Mouse (Mus musculus) embryonic facial prominence, embryonic 11.5 days (tissue): Measurements from ENCODE around the gene Canx. TPM values are rescaled to one million over a fixed set of nuclear protein-coding genes. Genes with fewer than 3 reads are reported as not detected.

Experiments
- ATAC-seq: fragments of 200-750 bp; cut with Nextera tagmentation; replicated peaks from 2 replicates; pipeline ENCODE4 v1.8.0; 2017; ENCODE audit warnings: low read depth; ENCODE audit not compliant: insufficient number of reproducible peaks, low FRiP score, low TSS enrichment
- DNase-seq: peaks from one replicate; pipeline ENCODE4 v3.0.0-alpha.2; 2015; ENCODE audit warnings: low spot score
- H3K27ac ChIP-seq: fragments of 300-500 bp; sonication (generic); replicated peaks from 2 replicates; pipeline ENCODE4 v1.5.1; 2014; ENCODE audit warnings: mild to moderate bottlenecking, low read depth, low read length, control low read depth
- H3K27me3 ChIP-seq: fragments of 300-500 bp; sonication (generic); 2 replicates; pipeline ENCODE4 v1.6.1; 2014; ENCODE audit warnings: mild to moderate bottlenecking, low read length, moderate library complexity, mixed read lengths; ENCODE audit not compliant: control insufficient read depth, insufficient read depth
- H3K36me3 ChIP-seq: fragments of 300-500 bp; sonication (generic); replicated peaks from 2 replicates; pipeline ENCODE4 v1.6.1; 2014; ENCODE audit warnings: low read depth, mild to moderate bottlenecking, low read length, moderate library complexity, mixed read lengths; ENCODE audit not compliant: control insufficient read depth, insufficient read depth
- H3K4me1 ChIP-seq: fragments of 300-500 bp; sonication (generic); 2 replicates; pipeline ENCODE4 v1.6.1; 2014; ENCODE audit warnings: low read length, mixed read lengths; ENCODE audit not compliant: control insufficient read depth, insufficient read depth
- H3K4me2 ChIP-seq: fragments of 300-500 bp; sonication (generic); 2 replicates; pipeline ENCODE4 v1.6.1; 2014; ENCODE audit warnings: low read depth, mild to moderate bottlenecking, control low read depth, low read length, moderate library complexity
- H3K4me3 ChIP-seq: fragments of 300-500 bp; sonication (generic); 2 replicates; pipeline ENCODE4 v1.5.1; 2014; ENCODE audit warnings: low read depth, low read length, control low read depth
- H3K9ac ChIP-seq: fragments of 300-500 bp; sonication (generic); replicated peaks from 2 replicates; pipeline ENCODE4 v1.6.1; 2014; ENCODE audit warnings: mild to moderate bottlenecking, control low read depth, low read length
- H3K9me3 ChIP-seq: fragments of 300-500 bp; sonication (generic); replicated peaks from 2 replicates; pipeline ENCODE4 v1.6.1; 2016; ENCODE audit warnings: mild to moderate bottlenecking, low read length, inconsistent platforms, mixed read lengths; ENCODE audit not compliant: control insufficient read depth
- WGBS: fragments of 180-500 bp; shearing (Covaris S2); extraction: QIAGEN DNeasy Blood & Tissue Kit; methylation state at CpG from one replicate; pipeline ENCODE4 v1.1.7; 2014; 5-methylcytosine and 5-hydroxymethylcytosine counted together
- microRNA counts: library from miRNA; unstranded; fragments of <30 nt; microRNA quantifications from one replicate; lab custom pipeline; 2016
- microRNA-seq: library from miRNA; unstranded; fragments of <30 nt; microRNA quantifications from one replicate; pipeline ENCODE4, GENCODE M21; 2016; ENCODE audit warnings: borderline number of aligned reads
- polyA plus RNA-seq: library from polyadenylated mRNA; unstranded; fragments of >200 nt; fragmentation: Nextera tagmentation; extraction: Ambion mirVana; gene quantifications from 2 replicates; pipeline ENCODE4 v1.2.1, GENCODE M21; 2014

Canx gene
- polyA plus RNA-seq, 1 experiment from 2014 or later = 265 TPM

GRCm38 (mm10) chr11:50253393-50253792, 72.1 kb downstream of the Canx start:
- WGBS = 63% methylated on average over 1 of the region's 1 CpGs
- ATAC-seq = no peak

GRCm38 (mm10) chr11:50252684-50253265, 72.7 kb downstream of the Canx start:
- peaks cover 3% of the 10 kb centered on the region for H3K4me1 ChIP-seq
- no peak overlapping the region for H3K4me2 ChIP-seq
- no peaks in the 10 kb centered on the region for H3K27me3 ChIP-seq
- no peak overlapping the region for H3K4me3 ChIP-seq
- H3K9me3 ChIP-seq = no peaks in the 10 kb centered on the region
- DNase-seq (peak; percentile 29), ATAC-seq (0 out of 2 replicates have a peak, but pooled peaks have one; percentile 35)
- no peak overlapping the region; the same call in 1 of the 2 replicates for H3K27ac ChIP-seq
- WGBS = 58% methylated on average over 11 of the region's 11 CpGs
- peaks cover 2% of the 10 kb centered on the region for H3K36me3 ChIP-seq
- H3K9ac ChIP-seq = peak overlapping the region; percentile 13

More at GRCm38 (mm10) chr11:50253393-50253792, 72.1 kb downstream of the Canx start:
- H3K9me3 ChIP-seq = no peaks in the 10 kb centered on the region
- no peak overlapping the region for H3K9ac ChIP-seq
- H3K4me2 ChIP-seq = no peak overlapping the region
- H3K27me3 ChIP-seq = no peaks in the 10 kb centered on the region
- H3K36me3 ChIP-seq = peaks cover 7% of the 10 kb centered on the region
- H3K4me1 ChIP-seq = peaks cover 3% of the 10 kb centered on the region
- no peak for DNase-seq
- H3K4me3 ChIP-seq = no peak overlapping the region
- H3K27ac ChIP-seq = no peak overlapping the region; the same call in 1 of the 2 replicates

- WGBS = 21% methylated on average over 3 of the region's 3 CpGs
- Histone ChIP-seq H3K36me3 (no peaks in the 10 kb centered on the region; the same call in 1 of the 2 replicates), H3K9me3 (no peaks in the 10 kb centered on the region), H3K9ac (peak overlapping the region; percentile 32; the same call in 1 of the 2 replicates), H3K4me2 (no peak overlapping the region), H3K4me3 (no peak overlapping the region), H3K4me1 (peaks cover 3% of the 10 kb centered on the region), H3K27ac (0 out of 2 replicates have a peak overlapping the region, but pooled peaks have one; percentile 22), H3K27me3 (no peaks in the 10 kb centered on the region)
- DNase-seq = peak; percentile 50
- 0 out of 2 replicates have a peak, but pooled peaks have one; percentile 19 for ATAC-seq
These were observed 73.3 kb downstream of the Canx start for GRCm38 (mm10) chr11:50252166-50252565.

- Histone ChIP-seq H3K4me3 (no peak overlapping the region), H3K27ac (no peak overlapping the region), H3K27me3 (no peaks in the 10 kb centered on the region), H3K9ac (no peak overlapping the region), H3K4me2 (no peak overlapping the region), H3K9me3 (no peaks in the 10 kb centered on the region), H3K36me3 (no peaks in the 10 kb centered on the region), H3K4me1 (peaks cover 3% of the 10 kb centered on the region)
- ATAC-seq (no peak), DNase-seq (no peak)
- WGBS = 78% methylated on average over 7 of the region's 7 CpGs
These were observed 76.9 kb downstream of the Canx start for GRCm38 (mm10) chr11:50248473-50249171.

GRCm38 (mm10) chr11:50245269-50245668, 80.2 kb downstream of the Canx start:
- Histone ChIP-seq H3K27me3 (no peaks in the 10 kb centered on the region), H3K4me1 (no peaks in the 10 kb centered on the region), H3K9ac (no peak overlapping the region), H3K4me2 (no peak overlapping the region), H3K4me3 (no peak overlapping the region), H3K36me3 (no peaks in the 10 kb centered on the region), H3K9me3 (no peaks in the 10 kb centered on the region), H3K27ac (no peak overlapping the region)
- DNase-seq = no peak
- 67% methylated on average over 5 of the region's 5 CpGs for WGBS
- ATAC-seq = no peak

MicroRNAs within 50 kb of the gene (microRNA counts, 519-probe panel; counts per million panel counts)
- microRNA mmu-miR-804 (lab: Ali Mortazavi, UCI) = 4,045 counts per million, percentile 61 among the panel's probes with 10 or more counts

Small RNA genes within 50 kb of the gene (microRNA-seq; reads per million reads assigned to microRNA genes)
- not detected for gene Mir804

Other genes starting within 250 kb of the Canx start
- gene Tbc1d9b, start 194.3 kb downstream of the Canx start, polyA plus RNA-seq = 24.8 and 26.0 TPM in 2 replicates
- 24.9 and 25.5 TPM in 2 replicates for gene Mrnip, start 151.2 kb downstream of the Canx start, polyA plus RNA-seq
- 135 and 142 TPM in 2 replicates for gene Sqstm1, start 114.8 kb downstream of the Canx start, polyA plus RNA-seq
- gene Mgat4b, start 114.8 kb downstream of the Canx start, polyA plus RNA-seq = 19.5 and 21.1 TPM in 2 replicates
- gene Ltc4s, start 87.1 kb downstream of the Canx start, polyA plus RNA-seq = 0.36 and 0.57 TPM in 2 replicates
- 10.8 and 11.9 TPM in 2 replicates for gene Maml1, start 33.4 kb downstream of the Canx start, polyA plus RNA-seq
- not detected in 2 replicates for gene Cby3, start 28.8 kb upstream of the Canx start, polyA plus RNA-seq
- gene Hnrnph1, start 51.3 kb upstream of the Canx start, polyA plus RNA-seq = 823 and 855 TPM in 2 replicates
- 22.9 and 24.4 TPM in 2 replicates for gene Rufy1, start 105.5 kb upstream of the Canx start, polyA plus RNA-seq